Mouse (Mus musculus) cerebellum, adult 2 months (tissue): ENCODE measurements around the gene Ddt. TPM values are rescaled to one million over a fixed set of nuclear protein-coding genes. Genes with fewer than 3 reads are reported as not detected.

Experiments
- DNase-seq, 2 experiments: peaks; one replicate each; pipeline ENCODE4 v3.0.0; 2021
- H3K27ac ChIP-seq: fragments of 200-500 bp; 2 replicates; pipeline ENCODE4 v1.5.1; 2012; ENCODE audit warnings: low read length, control low read depth, inconsistent platforms; ENCODE audit not compliant: insufficient read depth
- H3K27me3 ChIP-seq: fragments of 200-500 bp; 2 replicates; pipeline ENCODE4 v1.6.1; 2012; ENCODE audit warnings: inconsistent platforms, mild to moderate bottlenecking, low read length, moderate library complexity; ENCODE audit not compliant: control insufficient read depth, insufficient read depth
- H3K4me1 ChIP-seq: fragments of 200-500 bp; 2 replicates; pipeline ENCODE4 v1.6.1; 2011; ENCODE audit warnings: low read length; ENCODE audit not compliant: control insufficient read depth, insufficient read depth
- H3K4me3 ChIP-seq: fragments of 200-500 bp; replicated peaks from 2 replicates; pipeline ENCODE3; 2011; ENCODE audit warnings: mild to moderate bottlenecking, low read depth, low read length, control low read depth; ENCODE audit not compliant: insufficient read depth
- CTCF ChIP-seq: fragments of 200-500 bp; IDR thresholded peaks from 2 replicates; pipeline ENCODE4 v1.5.1; 2011; ENCODE audit warnings: low read depth, mild to moderate bottlenecking, control low read depth, low read length, moderate library complexity, borderline replicate concordance; ENCODE audit not compliant: insufficient read depth
- POLR2A ChIP-seq: fragments of 200-500 bp; IDR thresholded peaks from 2 replicates; pipeline ENCODE4 v1.6.1; 2011; ENCODE audit warnings: low read length, control low read depth, borderline replicate concordance; ENCODE audit not compliant: insufficient read depth
- WGBS: fragments of 180-500 bp; shearing (Covaris S2); methylation state at CpG from one replicate; pipeline ENCODE4 v1.1.7; 2018; 5-methylcytosine and 5-hydroxymethylcytosine counted together
- polyA plus RNA-seq: library from polyadenylated mRNA; depleted of rRNA; stranded (reverse); fragments of >200 nt; gene quantifications from 2 replicates; pipeline ENCODE4 v1.2.3, GENCODE M21; 2012

Gene Ddt
- polyA plus RNA-seq, 1 experiment, result 146 TPM

GRCm38 (mm10) chr10:75796731-75797516 lies 23.7 kb upstream of the Ddt start:
- TF ChIP-seq CTCF, result no peak
- no peak for TF ChIP-seq POLR2A
- H3K4me3 ChIP-seq, result peak overlapping the region; percentile 53
- H3K27ac ChIP-seq, result no peak overlapping the region
- H3K27me3 ChIP-seq, result no peaks in the 10 kb centered on the region
- peak in 1 of 2 experiments; percentile 19 for DNase-seq
- peaks cover 4% of the 10 kb centered on the region for H3K4me1 ChIP-seq
- 54% methylated on average over 11 of the region's 11 CpGs for WGBS

DNA sequence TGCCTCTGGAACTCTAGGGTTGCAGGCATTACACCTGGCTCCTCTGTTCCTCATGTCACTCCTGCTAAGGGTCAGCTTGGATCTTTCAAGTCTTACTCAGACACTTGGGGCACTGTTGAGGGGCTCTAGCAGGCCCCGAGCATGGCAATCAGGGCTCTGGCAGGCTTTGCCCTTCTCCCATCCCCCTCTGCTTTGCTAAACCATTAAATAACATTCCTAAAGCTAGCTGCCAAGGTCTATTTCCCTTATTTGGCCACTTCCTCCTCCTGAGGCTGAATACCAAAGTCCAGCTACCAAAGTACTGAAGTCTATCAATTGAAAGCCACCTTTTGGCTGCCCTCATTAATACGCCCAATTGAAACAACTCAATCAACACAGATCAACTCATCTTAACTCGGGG lies 21.7 kb upstream of the Ddt start:
- 39% methylated on average over 3 of the region's 3 CpGs for WGBS
- DNase-seq, result no peak
- no peak overlapping the region for H3K4me3 ChIP-seq
- peaks cover 4% of the 10 kb centered on the region for H3K4me1 ChIP-seq
- TF ChIP-seq CTCF (no peak), POLR2A (no peak)
- no peaks in the 10 kb centered on the region for H3K27me3 ChIP-seq
- no peak overlapping the region for H3K27ac ChIP-seq

DNA sequence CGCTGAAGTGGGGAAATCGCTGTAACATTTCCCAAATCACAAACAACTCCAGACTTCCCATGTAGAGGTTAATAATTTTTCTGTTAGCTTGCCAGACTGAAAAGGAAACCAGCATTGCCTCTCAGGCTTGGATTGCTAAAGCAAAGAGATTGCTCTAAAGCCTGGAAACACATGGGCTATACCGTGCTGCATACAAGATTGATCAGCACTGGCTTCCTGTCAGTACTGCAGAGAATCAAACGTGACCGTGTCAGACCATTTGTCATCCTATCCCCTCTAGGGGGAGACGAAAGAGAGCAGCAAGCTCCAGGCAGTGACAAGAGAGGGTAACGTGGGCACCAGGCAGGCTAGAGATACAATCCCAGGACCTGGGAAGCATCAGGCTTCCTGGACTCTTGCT lies 17.6 kb upstream of the Ddt start:
- Histone ChIP-seq H3K4me3 (no peak overlapping the region), H3K27ac (no peak overlapping the region), H3K4me1 (no peaks in the 10 kb centered on the region; the same call in 1 of the 2 replicates), H3K27me3 (no peaks in the 10 kb centered on the region)
- WGBS, result 40% methylated on average over 7 of the region's 7 CpGs
- TF ChIP-seq POLR2A (no peak), CTCF (no peak)
- no peak for DNase-seq

GRCm38 (mm10) chr10:75789841-75790240 lies 16.6 kb upstream of the Ddt start:
- TF ChIP-seq CTCF, result no peak
- TF ChIP-seq POLR2A, result no peak
- 95% methylated on average over 5 of the region's 5 CpGs for WGBS
- Histone ChIP-seq H3K27me3 (no peaks in the 10 kb centered on the region), H3K4me1 (no peaks in the 10 kb centered on the region; the same call in 1 of the 2 replicates), H3K27ac (no peak overlapping the region), H3K4me3 (no peak overlapping the region)
- no peak for DNase-seq

DNA sequence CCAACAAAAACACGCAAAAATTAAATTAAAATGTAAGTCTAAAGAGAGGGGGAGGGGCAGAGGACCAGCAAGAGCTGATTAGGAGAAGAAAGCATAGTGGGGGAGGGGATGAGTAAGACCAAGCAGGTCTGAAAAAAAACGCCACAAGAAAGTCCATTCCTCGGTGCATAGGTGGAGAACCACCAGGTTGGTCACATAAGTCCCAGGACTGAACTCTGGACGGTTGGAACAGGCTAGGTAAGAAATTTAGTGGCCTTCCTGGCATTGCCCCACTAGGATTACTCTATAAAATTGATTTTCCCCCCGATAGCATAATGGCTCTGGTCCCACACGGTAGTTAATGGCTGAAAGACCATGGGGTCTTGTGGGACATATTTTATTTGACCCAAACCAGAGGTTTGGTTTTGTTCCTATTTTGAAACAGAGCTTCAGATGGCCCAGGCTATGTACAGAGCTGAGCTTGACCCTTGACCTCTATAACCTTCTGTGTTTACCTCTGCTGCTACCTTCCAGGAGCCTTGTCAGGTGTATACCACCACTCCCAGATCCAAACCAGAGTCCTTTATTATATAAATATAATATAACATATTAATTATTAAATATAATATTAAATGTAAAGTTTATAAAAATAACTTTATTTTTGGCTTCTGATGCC lies 16.0 kb upstream of the Ddt start:
- 84% methylated on average over 6 of the region's 6 CpGs for WGBS
- Histone ChIP-seq H3K27me3 (no peaks in the 10 kb centered on the region), H3K27ac (no peak overlapping the region), H3K4me1 (no peaks in the 10 kb centered on the region; the same call in 1 of the 2 replicates), H3K4me3 (no peak overlapping the region)
- no peak for DNase-seq
- TF ChIP-seq POLR2A (no peak), CTCF (no peak)

DNA sequence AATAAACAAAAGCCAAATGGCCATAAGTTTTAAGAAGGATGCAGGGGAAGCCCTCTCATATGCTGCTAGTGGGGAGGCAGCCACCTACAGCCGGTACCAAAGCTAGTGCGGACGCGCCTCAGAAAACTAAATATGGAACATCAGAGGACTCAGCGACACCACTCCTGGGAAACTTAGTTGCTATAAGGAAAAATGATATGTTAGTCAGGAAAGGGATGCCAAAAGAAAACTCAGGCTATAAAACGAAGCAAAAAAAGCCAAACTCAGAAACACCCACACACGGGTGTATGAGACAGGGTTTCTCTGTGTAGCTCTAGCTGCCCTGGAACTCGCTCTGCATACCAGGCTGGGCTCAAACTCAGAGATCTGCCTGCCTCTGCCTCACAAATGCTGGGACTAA lies 15.1 kb upstream of the Ddt start:
- no peaks in the 10 kb centered on the region for H3K4me1 ChIP-seq
- H3K27ac ChIP-seq, result no peak overlapping the region
- no peaks in the 10 kb centered on the region for H3K27me3 ChIP-seq
- WGBS, result 93% methylated on average over 8 of the region's 8 CpGs
- no peak for TF ChIP-seq CTCF
- TF ChIP-seq POLR2A, result no peak
- no peak for DNase-seq
- no peak overlapping the region for H3K4me3 ChIP-seq

DNA sequence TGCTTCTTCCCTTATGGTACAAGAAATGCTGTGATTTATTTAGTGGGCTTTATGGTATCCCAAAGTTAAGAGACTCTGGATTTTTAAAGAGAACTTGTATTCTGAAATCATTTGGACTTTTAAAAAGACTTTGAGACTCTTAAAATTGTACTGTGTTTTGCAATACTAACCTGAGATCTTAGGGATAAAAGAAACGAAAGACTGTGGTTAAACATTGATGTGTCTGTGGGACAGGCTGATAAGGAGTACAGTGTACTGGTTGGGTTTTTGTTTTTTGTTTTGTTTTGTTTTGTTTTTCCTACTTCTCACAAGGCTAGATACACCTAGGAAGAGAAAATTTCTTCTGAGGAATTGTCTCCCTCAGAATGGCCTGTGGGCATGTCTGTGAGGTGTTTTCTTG lies 12.2 kb upstream of the Ddt start:
- H3K4me1 ChIP-seq, result no peaks in the 10 kb centered on the region
- no peaks in the 10 kb centered on the region; the same call in 1 of the 2 replicates for H3K27me3 ChIP-seq
- TF ChIP-seq CTCF, result no peak
- TF ChIP-seq POLR2A, result no peak
- no peak overlapping the region for H3K27ac ChIP-seq
- no peak overlapping the region for H3K4me3 ChIP-seq
- no peak for DNase-seq
- WGBS, result 72% methylated on average over 1 of the region's 1 CpGs
